12 mouse cellular contexts compared by ENCODE assay signal in genomic region chr10:108133253-108133652, GRCm38 (mm10). TPM values are rescaled to one million over a fixed set of nuclear protein-coding genes. Genes with fewer than 3 reads are reported as not detected.
DNase-seq lines count a peak whose midpoint lies in the region; ATAC-seq and TF ChIP-seq lines count a peak whose summit lies in the region.
"Had no signal": no experiment of that assay in that cellular context is flagged by ENCODE, and none has a peak within 500 bp of the region (broad histone marks: within the 10 kb centered on the region; RNA-seq: fewer than 3 reads in every experiment).

No protein-coding gene starts in this region.

- peaks cover 2 to 20% of the 10 kb centered on the region in 2 experiments; a peak in 3 of 4 replicates for H3K4me1 ChIP-seq in heart, embryonic 14.5 days (ENCODE audit: control insufficient read depth in 2 of 2, insufficient read depth in 2 of 2, low read length in 2 of 2)
- H3K4me1 ChIP-seq in forebrain, embryonic 12.5 days, result no peaks in the 10 kb centered on the region
- H3K4me1 ChIP-seq in hindbrain, postnatal 0 days (ENCODE audit: insufficient read depth, low read length), result no peaks in the 10 kb centered on the region
- no peaks in the 10 kb centered on the region for H3K4me1 ChIP-seq in liver, embryonic 11.5 days (replicated peaks; ENCODE audit: control insufficient read depth, insufficient read depth, low read length)
- H3K4me1 ChIP-seq: stomach, embryonic 15.5 days had no signal

- no peak for ATAC-seq in heart, embryonic 14.5 days (ENCODE audit: insufficient number of reproducible peaks, insufficient read depth, low FRiP score, low read depth)
- ATAC-seq in forebrain, embryonic 12.5 days (ENCODE audit: low FRiP score), result peak; percentile 72
- ATAC-seq in hindbrain, postnatal 0 days, result peak; percentile 81
- no peak for ATAC-seq in liver, embryonic 11.5 days (replicated peaks; ENCODE audit: low FRiP score)
- ATAC-seq: lung, postnatal 0 days had no signal

- 83% methylated on average over 6 of the region's 6 CpGs for WGBS in heart, embryonic 14.5 days
- WGBS in forebrain, embryonic 12.5 days, result 73% methylated on average over 6 of the region's 6 CpGs
- WGBS in hindbrain, postnatal 0 days, result 70% methylated on average over 6 of the region's 6 CpGs
- WGBS in liver, embryonic 11.5 days, result 91% methylated on average over 6 of the region's 6 CpGs

- DNase-seq in heart, postnatal 36 days, result no peak
- peak; percentile 11 for DNase-seq in brain, adult 2 months (ENCODE audit: low read depth, low spot score)
- DNase-seq in hindbrain, postnatal 0 days (ENCODE audit: low spot score), result peak; percentile 33
- DNase-seq in liver, embryonic 11.5 days (ENCODE audit: low spot score), result no peak
- DNase-seq in adipocyte (ENCODE audit: low spot score), result no peak
- DNase-seq: cerebellum, adult 9-10 months; kidney, adult 8-10 months; right cerebral cortex, postnatal 4 days had no signal

- H3K9ac ChIP-seq in heart, embryonic 14.5 days (ENCODE audit: low read length), result no peak overlapping the region
- no peak overlapping the region for H3K9ac ChIP-seq in forebrain, embryonic 12.5 days
- H3K9ac ChIP-seq in hindbrain, postnatal 0 days (replicated peaks; ENCODE audit: low read length), result no peak overlapping the region
- no peak overlapping the region for H3K9ac ChIP-seq in liver, embryonic 11.5 days (ENCODE audit: low read depth, low read length)
- H3K9ac ChIP-seq: stomach, embryonic 15.5 days had no signal

- H3K27ac ChIP-seq in heart, embryonic 14.5 days (replicated peaks in 1 of 2; ENCODE audit: control insufficient read depth in 1 of 2, insufficient read depth in 1 of 2, low read depth in 2 of 2, low read length in 2 of 2), result peak overlapping the region; percentile 57 to 64
- peak overlapping the region; percentile 16; the same call in 1 of the 2 replicates for H3K27ac ChIP-seq in forebrain, embryonic 12.5 days
- peak overlapping the region; percentile 65 for H3K27ac ChIP-seq in hindbrain, postnatal 0 days
- no peak overlapping the region for H3K27ac ChIP-seq in liver, embryonic 11.5 days (ENCODE audit: low read depth, low read length)
- H3K27ac ChIP-seq: stomach, embryonic 15.5 days had no signal

- intact Hi-C loops in heart, postnatal 36 days (cut with DNase I), result no loop called here

- H3K9me3 ChIP-seq in heart, embryonic 14.5 days (ENCODE audit: control insufficient read depth, low read length), result no peaks in the 10 kb centered on the region
- H3K9me3 ChIP-seq in forebrain, embryonic 12.5 days, result no peaks in the 10 kb centered on the region
- H3K9me3 ChIP-seq in hindbrain, postnatal 0 days (ENCODE audit: low read length), result no peaks in the 10 kb centered on the region
- no peaks in the 10 kb centered on the region for H3K9me3 ChIP-seq in liver, embryonic 11.5 days (ENCODE audit: control insufficient read depth, low read length)
- H3K9me3 ChIP-seq: stomach, embryonic 15.5 days had no signal

- no peaks in the 10 kb centered on the region for H3K27me3 ChIP-seq in heart, embryonic 14.5 days (ENCODE audit: control insufficient read depth, insufficient read depth, low read length)
- no peaks in the 10 kb centered on the region for H3K27me3 ChIP-seq in forebrain, embryonic 12.5 days
- no peaks in the 10 kb centered on the region for H3K27me3 ChIP-seq in hindbrain, postnatal 0 days (ENCODE audit: insufficient read depth, low read length)
- no peaks in the 10 kb centered on the region for H3K27me3 ChIP-seq in liver, embryonic 11.5 days (replicated peaks; ENCODE audit: control insufficient read depth, insufficient read depth, low read length)
- H3K27me3 ChIP-seq: stomach, embryonic 15.5 days had no signal

- TF ChIP-seq CTCF in hindbrain, postnatal 0 days (IDR thresholded peaks at IDR 0.05; ENCODE audit: low read depth), result no peak

- no peak overlapping the region for H3K4me3 ChIP-seq in heart, embryonic 14.5 days (ENCODE audit: control insufficient read depth in 1 of 2, insufficient read depth in 1 of 2, low read depth in 1 of 2, low read length in 2 of 2)
- no peak overlapping the region for H3K4me3 ChIP-seq in forebrain, embryonic 12.5 days (replicated peaks)
- H3K4me3 ChIP-seq in hindbrain, postnatal 0 days (ENCODE audit: low read length), result no peak overlapping the region
- no peak overlapping the region for H3K4me3 ChIP-seq in liver, embryonic 11.5 days (ENCODE audit: low read depth, low read length)
- H3K4me3 ChIP-seq: stomach, embryonic 15.5 days had no signal

- H3K36me3 ChIP-seq in heart, embryonic 14.5 days (ENCODE audit: control insufficient read depth, insufficient read depth, low read length), result no peaks in the 10 kb centered on the region
- H3K36me3 ChIP-seq in forebrain, embryonic 12.5 days (replicated peaks), result no peaks in the 10 kb centered on the region
- H3K36me3 ChIP-seq in hindbrain, postnatal 0 days (ENCODE audit: insufficient read depth, low read length), result no peaks in the 10 kb centered on the region
- H3K36me3 ChIP-seq in liver, embryonic 11.5 days (ENCODE audit: control insufficient read depth, insufficient read depth, low read length), result no peaks in the 10 kb centered on the region
- H3K36me3 ChIP-seq: stomach, embryonic 15.5 days had no signal

- H3K4me2 ChIP-seq in heart, embryonic 14.5 days (ENCODE audit: low read length), result peak overlapping the region; percentile 7
- no peak overlapping the region for H3K4me2 ChIP-seq in forebrain, embryonic 12.5 days
- H3K4me2 ChIP-seq in hindbrain, postnatal 0 days (ENCODE audit: low read depth, low read length), result peak overlapping the region; percentile 16; the same call in 1 of the 2 replicates
- no peak overlapping the region for H3K4me2 ChIP-seq in liver, embryonic 11.5 days
- H3K4me2 ChIP-seq: stomach, embryonic 15.5 days had no signal

RNA-seq across cellular contexts. Expression of gene Ppp1r12a, which starts 28.7 kb away (rescaled TPM):
- polyA plus RNA-seq in heart, embryonic 14.5 days (2014; fragmentation: Nextera tagmentation; extraction: Ambion mirVana), result 96.8 and 108 TPM in 2 replicates
- total RNA-seq in heart, postnatal 36 days (2021), result 10 to 100 TPM; 55.4 to 61.8 TPM
- 81.4 and 84.7 TPM in 2 replicates for polyA plus RNA-seq in forebrain, embryonic 12.5 days (2016; fragmentation: Nextera tagmentation; extraction: Ambion mirVana)
- 52.3 and 52.7 TPM in 2 replicates for total RNA-seq in hindbrain, postnatal 0 days (2014; rRNA removed)
- polyA plus RNA-seq in hindbrain, postnatal 0 days (2015; fragmentation: Nextera tagmentation; extraction: Ambion mirVana), result 52.0 and 61.8 TPM in 2 replicates
- 69.4 and 74.9 TPM in 2 replicates for polyA plus RNA-seq in liver, embryonic 11.5 days (2014; fragmentation: Nextera tagmentation; extraction: Ambion mirVana)

Comparison
In these comparisons a context has a peak if more than half of its experiments do, and no peak if none do; other contexts are left out.
1. ATAC-seq: peak in forebrain, embryonic 12.5 days (single experiment) and hindbrain, postnatal 0 days (single experiment); none in heart, embryonic 14.5 days (single experiment) and liver, embryonic 11.5 days (single experiment).
2. H3K4me2 ChIP-seq: peak in heart, embryonic 14.5 days (single experiment) and hindbrain, postnatal 0 days (single experiment); none in forebrain, embryonic 12.5 days (single experiment) and liver, embryonic 11.5 days (single experiment).
3. DNase-seq: peak in brain, adult 2 months (single experiment) and hindbrain, postnatal 0 days (single experiment); none in heart, postnatal 36 days (0 of 2), liver, embryonic 11.5 days (single experiment) and adipocyte (single experiment).